Mouse (Mus musculus) embryonic facial prominence, embryonic 12.5 days (tissue): ENCODE data around the gene Qsox1. TPM values are rescaled to one million over a fixed set of nuclear protein-coding genes. Genes with fewer than 3 reads are reported as not detected.
A peak's percentile ranks its signal among the peaks of the same experiment; 100 is the strongest.

Experiments
- ATAC-seq: fragments of 200-750 bp; cut with Nextera tagmentation; 2 replicates; pipeline ENCODE4 v1.8.0; 2017; ENCODE audit not compliant: insufficient number of reproducible peaks, insufficient read depth, low FRiP score, low TSS enrichment
- H3K27ac ChIP-seq: fragments of 300-500 bp; sonication (generic); 2 replicates; pipeline ENCODE4 v1.5.1; 2016; ENCODE audit warnings: mild to moderate bottlenecking
- H3K27me3 ChIP-seq: fragments of 300-500 bp; sonication (generic); 2 replicates; pipeline ENCODE4 v1.6.1; 2016; ENCODE audit warnings: mild to moderate bottlenecking, moderate library complexity
- H3K36me3 ChIP-seq: fragments of 300-500 bp; sonication (generic); 2 replicates; pipeline ENCODE4 v1.6.1; 2016; ENCODE audit warnings: mild to moderate bottlenecking
- H3K4me1 ChIP-seq: fragments of 300-500 bp; sonication (generic); 2 replicates; pipeline ENCODE4 v1.6.1; 2016
- H3K4me2 ChIP-seq: fragments of 300-500 bp; sonication (generic); replicated peaks from 2 replicates; pipeline ENCODE4 v1.6.1; 2016; ENCODE audit warnings: mild to moderate bottlenecking, moderate library complexity
- H3K4me3 ChIP-seq: fragments of 300-500 bp; sonication (generic); 2 replicates; pipeline ENCODE4 v1.5.1; 2016; ENCODE audit warnings: mild to moderate bottlenecking
- H3K9ac ChIP-seq: fragments of 300-500 bp; sonication (generic); 2 replicates; pipeline ENCODE4 v1.6.1; 2016; ENCODE audit warnings: mild to moderate bottlenecking, moderate library complexity
- H3K9me3 ChIP-seq: fragments of 300-500 bp; sonication (generic); 2 replicates; pipeline ENCODE4 v1.6.1; 2016; ENCODE audit warnings: mild to moderate bottlenecking, moderate library complexity
- WGBS: fragments of 180-500 bp; shearing (Covaris S2); methylation state at CpG from one replicate; pipeline ENCODE4 v1.1.7; 2016; 5-methylcytosine and 5-hydroxymethylcytosine counted together
- polyA plus RNA-seq: library from polyadenylated mRNA; unstranded; fragments of >200 nt; fragmentation: Nextera tagmentation; extraction: Ambion mirVana; gene quantifications from 2 replicates; pipeline ENCODE4 v1.2.1, GENCODE M21; 2016

Qsox1 gene
- polyA plus RNA-seq, 1 experiment from 2014 or later = 24.0 TPM

DNA sequence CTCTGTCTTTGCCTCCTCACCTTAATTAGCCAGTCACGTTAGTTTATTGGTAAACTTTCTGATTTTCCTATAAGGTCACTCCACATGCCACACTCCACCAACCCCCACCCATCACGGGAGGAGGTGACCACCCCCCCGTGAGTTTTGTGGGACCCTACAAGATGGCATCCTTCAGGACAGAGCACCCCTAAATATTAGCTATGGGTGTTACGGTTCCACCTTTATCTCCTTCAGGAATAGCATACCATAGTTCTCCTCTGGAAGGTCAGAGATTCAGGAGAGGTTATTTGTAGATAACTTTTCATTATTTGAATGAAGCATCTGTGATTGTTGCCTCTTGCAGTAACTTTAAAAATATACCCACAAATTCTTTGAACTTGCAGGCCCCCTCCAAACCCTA is 54.0 kb downstream of the Qsox1 start:
- H3K27ac ChIP-seq = no peak overlapping the region
- WGBS = 69% methylated on average over 4 of the region's 4 CpGs
- no peak overlapping the region for H3K9ac ChIP-seq
- no peaks in the 10 kb centered on the region for H3K9me3 ChIP-seq
- ATAC-seq = no peak
- peaks cover 16% of the 10 kb centered on the region for H3K27me3 ChIP-seq
- no peak overlapping the region for H3K4me3 ChIP-seq
- no peak overlapping the region for H3K4me2 ChIP-seq
- H3K36me3 ChIP-seq = no peaks in the 10 kb centered on the region
- no peaks in the 10 kb centered on the region for H3K4me1 ChIP-seq

DNA sequence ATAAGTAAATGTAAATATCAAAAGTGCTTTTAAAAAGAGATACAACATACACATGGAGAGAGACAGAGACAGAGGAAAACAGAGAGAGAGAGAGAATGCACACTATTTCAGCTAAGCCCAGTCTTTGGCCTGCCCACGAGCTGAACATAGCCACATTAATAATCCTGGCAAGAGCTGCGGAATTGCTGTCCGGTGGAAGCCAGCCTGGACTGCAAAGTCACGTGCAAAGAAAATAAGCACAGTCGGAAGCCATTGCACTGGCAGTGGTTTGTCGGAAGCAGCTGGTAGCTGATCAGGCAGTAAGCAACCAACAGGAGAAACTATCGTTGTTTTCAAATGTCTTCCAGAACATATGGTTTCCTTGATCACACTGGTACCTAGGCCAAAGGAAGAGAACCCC is 55.1 kb downstream of the Qsox1 start:
- WGBS = 73% methylated on average over 7 of the region's 7 CpGs
- Histone ChIP-seq H3K36me3 (no peaks in the 10 kb centered on the region), H3K27ac (no peak overlapping the region), H3K9me3 (no peaks in the 10 kb centered on the region), H3K27me3 (peaks cover 24% of the 10 kb centered on the region), H3K4me2 (no peak overlapping the region), H3K9ac (no peak overlapping the region), H3K4me3 (no peak overlapping the region), H3K4me1 (no peaks in the 10 kb centered on the region)
- no peak for ATAC-seq

DNA sequence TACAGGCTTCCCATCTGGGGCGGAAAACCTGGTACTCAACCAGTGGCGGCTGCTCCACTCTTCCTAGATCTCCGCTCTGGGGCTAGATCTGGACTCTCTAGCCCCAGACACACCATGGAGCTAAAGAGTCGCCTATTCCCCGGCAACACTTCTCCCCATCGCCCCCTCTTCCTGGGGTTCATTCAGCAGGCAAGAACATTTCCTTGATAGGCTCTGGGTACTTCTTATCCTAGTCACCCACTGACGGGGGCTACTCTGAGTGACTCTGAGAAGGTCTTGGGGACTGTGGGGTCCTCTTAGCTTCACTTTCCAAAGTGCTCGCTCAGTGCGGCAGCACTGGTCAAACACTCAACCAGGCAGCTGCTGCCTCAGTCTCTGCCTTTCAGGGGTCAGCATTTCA is 59.3 kb downstream of the Qsox1 start:
- WGBS = 71% methylated on average over 9 of the region's 9 CpGs
- Histone ChIP-seq H3K4me2 (no peak overlapping the region), H3K9ac (no peak overlapping the region), H3K9me3 (no peaks in the 10 kb centered on the region), H3K27me3 (peaks cover 66% of the 10 kb centered on the region), H3K4me3 (no peak overlapping the region), H3K4me1 (peaks cover 5% of the 10 kb centered on the region; the same call in 1 of the 2 replicates), H3K27ac (no peak overlapping the region), H3K36me3 (no peaks in the 10 kb centered on the region)
- ATAC-seq = no peak

GRCm38 (mm10) chr1:155751484-155752255 is 61.0 kb downstream of the Qsox1 start, which contains the start of gene Lhx4:
Gene Lhx4, minus strand, starts transcription at chr1:155751684.
- Histone ChIP-seq H3K27ac (no peak within 1 kb of the TSS), H3K4me3 (no peak within 1 kb of the TSS), H3K27me3 (peaks cover 78% of the 10 kb centered on the region), H3K4me2 (no peak within 1 kb of the TSS), H3K4me1 (peaks cover 5% of the 10 kb centered on the region; the same call in 1 of the 2 replicates), H3K9me3 (no peaks in the 10 kb centered on the region), H3K36me3 (no peaks in the 10 kb centered on the region), H3K9ac (no peak within 1 kb of the TSS)
- no peak for ATAC-seq
- WGBS = 59% methylated on average over 6 of the region's 6 CpGs

- Histone ChIP-seq H3K9ac (no peak overlapping the region), H3K4me2 (no peak overlapping the region), H3K27ac (no peak overlapping the region), H3K36me3 (no peaks in the 10 kb centered on the region), H3K4me1 (peaks cover 5% of the 10 kb centered on the region; the same call in 1 of the 2 replicates), H3K27me3 (peaks cover 89% of the 10 kb centered on the region), H3K9me3 (no peaks in the 10 kb centered on the region), H3K4me3 (no peak overlapping the region)
- ATAC-seq = peak; percentile 60; the same call in 1 of the 2 replicates
- 12% methylated on average over 11 of the region's 11 CpGs for WGBS
Measured at GRCm38 (mm10) chr1:155750517-155751178, 62.0 kb downstream of the Qsox1 start.

DNA sequence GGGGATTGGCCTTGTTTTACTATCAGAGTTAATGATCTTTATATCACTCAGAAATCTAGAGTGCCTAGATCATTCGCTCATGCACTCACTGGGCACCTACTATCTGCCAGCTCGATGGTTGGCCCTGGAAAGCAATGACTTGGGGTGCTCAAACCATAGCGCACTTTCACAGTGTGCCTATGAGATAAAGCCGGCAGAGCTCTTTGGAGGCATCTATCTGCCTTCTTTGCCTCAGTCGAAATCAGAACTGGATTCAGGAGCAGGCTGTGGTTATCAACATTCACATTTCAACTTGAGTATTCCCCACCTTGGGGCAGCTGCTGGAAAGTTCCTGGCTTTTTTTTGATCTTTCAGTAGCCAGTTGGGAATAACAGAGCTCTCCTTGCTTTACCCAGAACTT is 64.8 kb downstream of the Qsox1 start:
- Histone ChIP-seq H3K27me3 (peaks cover 85% of the 10 kb centered on the region), H3K9me3 (no peaks in the 10 kb centered on the region), H3K36me3 (no peaks in the 10 kb centered on the region), H3K4me1 (peaks cover 9% of the 10 kb centered on the region), H3K27ac (no peak overlapping the region), H3K4me2 (no peak overlapping the region), H3K9ac (no peak overlapping the region), H3K4me3 (no peak overlapping the region)
- 72% methylated on average over 5 of the region's 5 CpGs for WGBS
- no peak for ATAC-seq

GRCm38 (mm10) chr1:155747011-155747410 is 65.7 kb downstream of the Qsox1 start:
- Histone ChIP-seq H3K4me3 (no peak overlapping the region), H3K4me1 (peaks cover 18% of the 10 kb centered on the region), H3K27me3 (peaks cover 88% of the 10 kb centered on the region), H3K9me3 (no peaks in the 10 kb centered on the region), H3K9ac (no peak overlapping the region), H3K27ac (no peak overlapping the region), H3K4me2 (no peak overlapping the region), H3K36me3 (no peaks in the 10 kb centered on the region)
- 13% methylated on average over 8 of the region's 8 CpGs for WGBS
- ATAC-seq = no peak

- WGBS = under 1% methylated on average over 75 of the region's 81 CpGs
- Histone ChIP-seq H3K9ac (peak overlapping the region; percentile 24; the same call in 1 of the 2 replicates), H3K36me3 (no peaks in the 10 kb centered on the region), H3K4me1 (peaks cover 28% of the 10 kb centered on the region), H3K9me3 (no peaks in the 10 kb centered on the region), H3K27me3 (peaks cover 86% of the 10 kb centered on the region), H3K4me3 (peak overlapping the region; percentile 47), H3K4me2 (peak overlapping the region; percentile 92), H3K27ac (no peak overlapping the region)
- ATAC-seq = peak; percentile 42; the same call in 1 of the 2 replicates
Measured at GRCm38 (mm10) chr1:155742411-155743363, 70.0 kb downstream of the Qsox1 start.

DNA sequence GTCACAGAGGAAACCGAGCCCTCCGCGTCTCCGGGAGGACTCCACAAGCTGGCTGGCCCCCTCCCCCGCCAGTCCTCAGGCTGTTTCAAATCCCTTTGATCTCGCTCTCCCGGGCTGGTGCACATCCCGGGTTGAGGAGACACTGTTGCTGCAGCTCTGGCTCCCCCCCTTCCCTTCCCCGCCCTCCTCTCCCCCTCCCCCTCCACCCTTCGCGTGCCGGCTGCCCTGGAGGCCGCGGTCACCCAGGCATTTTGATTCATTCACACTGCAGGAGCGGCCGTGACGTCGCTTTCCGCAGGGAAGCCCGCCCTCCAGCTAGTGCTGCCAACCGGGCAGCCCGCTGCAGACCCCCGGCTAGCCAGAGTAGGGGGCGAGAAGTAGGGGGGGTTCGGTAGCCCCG is 70.7 kb downstream of the Qsox1 start:
- Histone ChIP-seq H3K9ac (peak overlapping the region; percentile 24; the same call in 1 of the 2 replicates), H3K36me3 (no peaks in the 10 kb centered on the region), H3K4me3 (peak overlapping the region; percentile 47), H3K4me1 (peaks cover 28% of the 10 kb centered on the region), H3K9me3 (no peaks in the 10 kb centered on the region), H3K27ac (no peak overlapping the region), H3K4me2 (peak overlapping the region; percentile 92), H3K27me3 (peaks cover 86% of the 10 kb centered on the region)
- WGBS = under 1% methylated on average over 26 of the region's 26 CpGs
- ATAC-seq = 0 out of 2 replicates have a peak, but pooled peaks have one; percentile 47

- Histone ChIP-seq H3K27ac (no peak overlapping the region), H3K27me3 (peaks cover 86% of the 10 kb centered on the region), H3K4me3 (peak overlapping the region; percentile 47), H3K36me3 (no peaks in the 10 kb centered on the region), H3K9me3 (no peaks in the 10 kb centered on the region), H3K9ac (no peak overlapping the region), H3K4me1 (peaks cover 28% of the 10 kb centered on the region), H3K4me2 (peak overlapping the region; percentile 92)
- under 1% methylated on average over 34 of the region's 34 CpGs for WGBS
- no peak for ATAC-seq
Measured at GRCm38 (mm10) chr1:155741378-155741945, 71.2 kb downstream of the Qsox1 start.
